Mouse (Mus musculus) heart, postnatal 0 days (tissue): ENCODE results near the gene Mettl6.

Experiments used
- CTCF ChIP-seq: IDR thresholded peaks from 2 replicates; pipeline ENCODE4 v1.5.1; 2016; ENCODE audit warnings: antibody characterized with exemption, control low read depth, low read depth
- EP300 ChIP-seq: IDR thresholded peaks from 2 replicates; pipeline ENCODE4 v1.6.1; 2016; ENCODE audit warnings: antibody characterized with exemption, low read depth

GRCm38 (mm10) chr14:31435930-31436693, 58.7 kb downstream of the Mettl6 start, which contains the start of gene Sh3bp5:
- TF ChIP-seq CTCF (peak; percentile 92), EP300 (peak; percentile 73; the same call in 1 of the 2 replicates)
